Mouse (Mus musculus): ENCODE results near the gene Osbpl10. TPM values are rescaled to one million over a fixed set of nuclear protein-coding genes. Genes with fewer than 3 reads are reported as not detected.

Gene Osbpl10
- polyA plus RNA-seq, 1 experiment from 2014 or later, result 1.4 TPM

DNA sequence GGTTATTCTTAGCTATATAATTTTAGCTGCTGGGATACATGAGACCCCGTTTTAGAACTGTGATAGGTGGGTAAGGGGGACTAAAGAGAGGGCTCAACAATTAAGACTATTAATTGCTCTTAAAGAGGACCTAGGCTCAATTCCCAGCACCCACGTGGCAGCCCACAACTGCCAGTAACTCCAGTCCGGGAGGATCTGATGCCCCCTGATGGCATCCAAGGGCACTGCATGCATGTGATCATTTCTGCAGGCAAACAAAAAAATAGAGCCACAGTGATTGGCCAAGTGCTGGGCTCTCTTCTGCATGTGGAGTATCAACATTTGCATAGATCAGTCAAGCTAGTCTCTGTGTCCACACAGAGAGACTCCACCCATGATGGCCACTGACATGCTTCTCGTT lies 96.8 kb downstream of the Osbpl10 start:
- Histone ChIP-seq H3K4me2 (ENCODE audit: low read depth, low read length) (no peak overlapping the region), H3K9ac (ENCODE audit: low read depth, low read length) (no peak overlapping the region), H3K4me1 (ENCODE audit: control insufficient read depth, insufficient read depth, low read length) (no peaks in the 10 kb centered on the region), H3K4me3 (ENCODE audit: low read length) (no peak overlapping the region), H3K27ac (ENCODE audit: low read length) (no peak overlapping the region), H3K9me3 (ENCODE audit: control insufficient read depth, low read length) (peaks cover 4% of the 10 kb centered on the region; the same call in 1 of the 2 replicates), H3K27me3 (replicated peaks; ENCODE audit: control insufficient read depth, insufficient read depth, low read length) (no peaks in the 10 kb centered on the region), H3K36me3 (ENCODE audit: control insufficient read depth, insufficient read depth, low read length) (no peaks in the 10 kb centered on the region)
- 90% methylated on average over 4 of the region's 4 CpGs for WGBS
- no peak for ATAC-seq

DNA sequence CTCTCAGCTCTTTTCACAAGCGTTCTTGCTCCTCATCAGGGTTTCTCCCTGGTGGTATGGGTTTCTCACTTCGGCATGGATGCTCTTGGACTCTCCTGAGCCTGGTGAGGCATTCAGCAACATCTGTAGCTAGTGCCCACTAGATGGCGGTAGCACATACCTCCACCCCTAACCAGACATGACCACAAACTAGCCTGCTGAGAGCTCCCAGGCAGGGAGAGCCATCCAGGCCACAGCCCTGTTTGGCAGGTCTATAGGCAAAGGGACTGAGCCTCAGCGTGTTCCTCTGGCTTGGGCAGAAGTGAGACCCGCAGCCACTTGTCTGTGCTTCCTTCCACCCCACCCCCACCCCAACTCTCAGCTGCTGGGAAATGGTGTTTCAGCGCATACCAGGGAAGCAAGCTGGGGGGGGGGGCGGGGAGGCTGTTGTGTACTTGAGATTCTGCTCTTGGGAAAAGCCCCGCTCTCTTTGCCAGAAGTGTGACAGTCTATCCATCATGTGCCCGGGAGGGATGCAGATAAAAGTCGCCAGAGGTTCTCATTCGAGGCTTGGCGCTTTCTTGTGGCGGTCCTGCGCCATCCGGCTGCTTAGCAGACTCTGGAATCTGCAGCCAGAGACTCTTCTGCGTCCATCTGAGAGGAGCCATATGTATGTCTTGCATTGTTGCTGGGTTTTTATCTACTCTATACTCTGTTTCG lies 110.1 kb downstream of the Osbpl10 start:
- peak overlapping the region; percentile 29; the same call in 1 of the 2 replicates for H3K27ac ChIP-seq (ENCODE audit: low read length)
- no peak overlapping the region for H3K9ac ChIP-seq (ENCODE audit: low read depth, low read length)
- no peaks in the 10 kb centered on the region for H3K36me3 ChIP-seq (ENCODE audit: control insufficient read depth, insufficient read depth, low read length)
- peaks cover 7% of the 10 kb centered on the region for H3K4me1 ChIP-seq (ENCODE audit: control insufficient read depth, insufficient read depth, low read length)
- peak; percentile 90 for ATAC-seq
- WGBS, result 30% methylated on average over 17 of the region's 17 CpGs
- no peak overlapping the region for H3K4me3 ChIP-seq (ENCODE audit: low read length)
- H3K9me3 ChIP-seq (ENCODE audit: control insufficient read depth, low read length), result no peaks in the 10 kb centered on the region
- H3K27me3 ChIP-seq (replicated peaks; ENCODE audit: control insufficient read depth, insufficient read depth, low read length), result no peaks in the 10 kb centered on the region
- H3K4me2 ChIP-seq (ENCODE audit: low read depth, low read length), result peak overlapping the region; percentile 19; the same call in 1 of the 2 replicates

DNA sequence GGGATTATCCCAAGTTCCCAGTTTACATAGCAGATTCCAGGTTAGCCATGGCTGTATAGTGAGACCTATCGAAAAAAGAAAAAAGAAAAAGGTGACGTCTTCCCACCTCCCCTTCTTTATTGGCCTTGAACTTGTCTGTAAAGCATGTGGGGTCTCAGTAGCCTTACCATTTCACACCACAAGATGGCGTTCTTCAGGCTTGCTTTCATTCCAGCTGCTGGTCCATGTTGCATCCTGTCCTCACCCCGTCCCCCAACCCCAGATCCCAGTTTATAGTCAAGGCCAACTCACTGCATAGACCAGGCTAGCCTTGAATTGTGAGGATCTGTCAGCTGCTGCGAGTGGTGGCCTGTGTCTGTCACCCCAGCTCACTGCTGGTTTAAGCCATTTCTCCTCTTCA lies 111.3 kb downstream of the Osbpl10 start:
- no peak overlapping the region for H3K4me2 ChIP-seq (ENCODE audit: low read depth, low read length)
- no peaks in the 10 kb centered on the region for H3K9me3 ChIP-seq (ENCODE audit: control insufficient read depth, low read length)
- no peak overlapping the region for H3K27ac ChIP-seq (ENCODE audit: low read length)
- peaks cover 7% of the 10 kb centered on the region for H3K4me1 ChIP-seq (ENCODE audit: control insufficient read depth, insufficient read depth, low read length)
- no peak overlapping the region for H3K4me3 ChIP-seq (ENCODE audit: low read length)
- H3K27me3 ChIP-seq (replicated peaks; ENCODE audit: control insufficient read depth, insufficient read depth, low read length), result no peaks in the 10 kb centered on the region
- no peak for ATAC-seq
- WGBS, result 79% methylated on average over 5 of the region's 5 CpGs
- H3K9ac ChIP-seq (ENCODE audit: low read depth, low read length), result no peak overlapping the region
- H3K36me3 ChIP-seq (ENCODE audit: control insufficient read depth, insufficient read depth, low read length), result no peaks in the 10 kb centered on the region

DNA sequence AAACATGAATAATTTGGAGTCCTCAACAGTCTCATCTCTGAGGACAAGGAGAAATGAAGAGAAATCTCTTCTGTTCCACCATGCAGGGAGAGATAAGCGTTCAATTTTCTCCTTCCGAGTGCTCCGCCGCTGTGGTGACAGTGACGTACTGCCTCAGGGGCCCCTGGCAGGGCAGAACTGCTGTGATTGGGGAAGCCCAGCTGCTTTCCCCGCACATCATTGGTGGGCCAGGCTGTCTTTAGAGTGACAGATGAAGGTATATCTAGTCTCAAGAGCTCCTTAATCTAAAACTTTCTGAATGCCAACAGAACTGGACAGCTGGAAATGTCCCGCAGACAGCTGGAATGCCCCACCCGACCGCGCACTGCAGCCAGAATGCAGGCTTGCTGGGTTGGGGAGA lies 118.1 kb downstream of the Osbpl10 start:
- Histone ChIP-seq H3K4me2 (ENCODE audit: low read depth, low read length) (no peak overlapping the region), H3K4me1 (ENCODE audit: control insufficient read depth, insufficient read depth, low read length) (no peaks in the 10 kb centered on the region), H3K27ac (ENCODE audit: low read length) (no peak overlapping the region), H3K9ac (ENCODE audit: low read depth, low read length) (no peak overlapping the region), H3K4me3 (ENCODE audit: low read length) (no peak overlapping the region), H3K9me3 (ENCODE audit: control insufficient read depth, low read length) (no peaks in the 10 kb centered on the region), H3K36me3 (ENCODE audit: control insufficient read depth, insufficient read depth, low read length) (no peaks in the 10 kb centered on the region), H3K27me3 (replicated peaks; ENCODE audit: control insufficient read depth, insufficient read depth, low read length) (no peaks in the 10 kb centered on the region)
- peak; percentile 38; the same call in 1 of the 2 replicates for ATAC-seq
- 31% methylated on average over 10 of the region's 10 CpGs for WGBS

DNA sequence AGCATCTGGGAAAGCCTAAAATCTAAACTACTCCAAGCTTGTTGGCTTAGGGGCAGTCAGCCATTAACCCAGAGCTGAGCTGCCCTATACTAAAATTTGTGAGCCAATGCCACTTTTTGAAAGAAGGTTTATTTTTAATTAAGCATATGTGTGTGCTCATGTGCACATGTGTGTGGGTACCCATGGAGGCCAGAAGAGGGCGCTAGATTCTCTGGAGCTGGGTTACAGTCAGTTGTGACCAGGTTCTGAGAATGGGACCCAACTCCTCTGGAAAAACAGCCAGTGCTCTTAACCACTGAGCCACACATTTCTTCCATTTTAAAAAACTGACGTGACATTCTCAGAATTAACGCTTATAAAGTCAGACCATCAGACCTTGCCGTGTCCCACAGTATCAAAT lies 119.0 kb downstream of the Osbpl10 start:
- H3K9ac ChIP-seq (ENCODE audit: low read depth, low read length), result no peak overlapping the region
- H3K4me2 ChIP-seq (ENCODE audit: low read depth, low read length), result no peak overlapping the region
- no peaks in the 10 kb centered on the region for H3K9me3 ChIP-seq (ENCODE audit: control insufficient read depth, low read length)
- H3K4me1 ChIP-seq (ENCODE audit: control insufficient read depth, insufficient read depth, low read length), result no peaks in the 10 kb centered on the region
- ATAC-seq, result no peak
- no peaks in the 10 kb centered on the region for H3K27me3 ChIP-seq (replicated peaks; ENCODE audit: control insufficient read depth, insufficient read depth, low read length)
- 87% methylated on average over 4 of the region's 4 CpGs for WGBS
- H3K27ac ChIP-seq (ENCODE audit: low read length), result no peak overlapping the region
- no peak overlapping the region for H3K4me3 ChIP-seq (ENCODE audit: low read length)
- no peaks in the 10 kb centered on the region for H3K36me3 ChIP-seq (ENCODE audit: control insufficient read depth, insufficient read depth, low read length)

DNA sequence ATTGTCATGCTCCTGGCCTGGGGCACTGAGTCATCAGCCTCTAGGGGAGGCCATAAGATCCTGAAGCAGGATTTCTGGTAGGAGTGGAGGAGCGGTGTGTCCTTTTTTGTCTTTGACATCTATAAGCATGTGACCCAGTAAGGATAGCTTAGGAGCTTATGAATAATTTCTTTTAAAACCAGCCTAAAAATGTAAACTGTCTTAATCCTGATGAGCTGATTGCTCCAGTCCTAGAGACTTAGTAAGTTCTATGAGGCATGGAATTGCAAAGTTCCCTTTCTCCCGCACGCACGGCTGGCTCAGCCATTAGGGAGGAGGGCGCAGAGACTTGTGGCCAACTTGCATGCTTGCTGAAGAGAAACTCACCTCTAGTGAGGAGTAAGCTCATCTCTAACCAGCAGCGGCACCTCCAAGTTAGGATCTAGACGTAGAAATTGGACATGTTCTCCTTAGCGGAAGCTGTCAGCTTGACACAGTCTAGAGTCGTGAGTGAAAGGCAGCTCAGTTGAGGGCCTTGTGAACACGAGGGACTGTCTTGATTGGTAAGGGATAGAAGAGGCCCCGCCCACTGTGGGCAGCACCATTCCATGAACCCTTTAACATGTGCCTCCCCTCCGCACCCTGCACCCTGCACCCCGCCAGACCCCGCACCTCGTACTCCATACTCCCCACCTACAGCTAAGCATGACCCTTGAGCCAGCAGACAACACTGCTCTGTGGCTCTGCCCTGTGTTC lies 122.0 kb downstream of the Osbpl10 start:
- Histone ChIP-seq H3K36me3 (ENCODE audit: control insufficient read depth, insufficient read depth, low read length) (no peaks in the 10 kb centered on the region), H3K9me3 (ENCODE audit: control insufficient read depth, low read length) (no peaks in the 10 kb centered on the region), H3K4me3 (ENCODE audit: low read length) (no peak overlapping the region), H3K27me3 (replicated peaks; ENCODE audit: control insufficient read depth, insufficient read depth, low read length) (no peaks in the 10 kb centered on the region), H3K9ac (ENCODE audit: low read depth, low read length) (no peak overlapping the region), H3K27ac (ENCODE audit: low read length) (no peak overlapping the region), H3K4me1 (ENCODE audit: control insufficient read depth, insufficient read depth, low read length) (no peaks in the 10 kb centered on the region), H3K4me2 (ENCODE audit: low read depth, low read length) (no peak overlapping the region)
- WGBS, result 86% methylated on average over 15 of the region's 15 CpGs
- no peak for ATAC-seq

DNA sequence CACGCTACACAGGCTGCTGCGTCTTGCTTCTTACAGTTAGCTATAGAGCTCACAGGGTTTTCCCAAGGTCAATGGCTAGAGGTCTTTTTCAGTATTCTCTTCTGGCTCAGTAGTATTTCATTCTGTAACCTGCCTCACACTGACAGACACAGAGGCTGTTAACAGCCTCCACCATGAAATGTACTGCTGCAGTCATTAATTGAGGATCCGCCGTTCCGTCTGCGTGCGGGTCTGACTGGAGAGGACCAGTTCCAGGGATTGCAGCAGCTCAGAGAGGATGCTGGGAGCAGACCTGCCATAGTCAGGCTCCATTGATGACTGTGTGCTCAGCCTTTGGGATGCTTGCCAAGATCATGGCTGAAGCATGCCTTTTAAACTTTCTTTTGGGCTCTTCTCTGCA lies 129.1 kb downstream of the Osbpl10 start:
- H3K27ac ChIP-seq (ENCODE audit: low read length), result no peak overlapping the region
- no peak for ATAC-seq

DNA sequence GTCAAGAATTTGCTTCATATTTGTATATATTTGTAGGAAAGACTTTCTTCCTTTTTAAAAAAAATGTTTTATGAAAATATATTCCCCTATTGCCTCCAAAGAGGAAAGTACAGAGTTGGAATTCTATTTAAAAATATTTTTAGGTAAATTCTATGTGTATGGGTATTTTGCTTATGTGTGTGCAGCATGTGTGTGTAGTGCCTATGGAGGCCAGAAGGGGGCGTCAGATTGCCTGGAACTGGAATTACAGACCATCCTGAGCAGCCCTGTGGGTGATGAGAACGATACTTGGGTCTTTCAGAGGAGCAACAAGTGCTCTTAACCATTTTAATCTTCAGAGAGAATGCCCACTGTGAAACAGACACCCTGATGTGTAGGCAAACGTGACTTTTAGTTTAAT lies 132.3 kb downstream of the Osbpl10 start:
- Histone ChIP-seq H3K9ac (ENCODE audit: low read depth, low read length) (no peak overlapping the region), H3K4me2 (ENCODE audit: low read depth, low read length) (no peak overlapping the region), H3K9me3 (ENCODE audit: control insufficient read depth, low read length) (no peaks in the 10 kb centered on the region), H3K36me3 (ENCODE audit: control insufficient read depth, insufficient read depth, low read length) (no peaks in the 10 kb centered on the region), H3K4me1 (ENCODE audit: control insufficient read depth, insufficient read depth, low read length) (no peaks in the 10 kb centered on the region), H3K27me3 (replicated peaks; ENCODE audit: control insufficient read depth, insufficient read depth, low read length) (no peaks in the 10 kb centered on the region), H3K27ac (ENCODE audit: low read length) (no peak overlapping the region), H3K4me3 (ENCODE audit: low read length) (no peak overlapping the region)
- ATAC-seq, result no peak
- 63% methylated on average over 3 of the region's 3 CpGs for WGBS

More for the DNA sequence above, 129.1 kb downstream of the Osbpl10 start:
- Histone ChIP-seq H3K4me3 (ENCODE audit: low read length) (no peak overlapping the region), H3K4me1 (ENCODE audit: control insufficient read depth, insufficient read depth, low read length) (no peaks in the 10 kb centered on the region), H3K4me2 (ENCODE audit: low read depth, low read length) (no peak overlapping the region), H3K9ac (ENCODE audit: low read depth, low read length) (no peak overlapping the region), H3K36me3 (ENCODE audit: control insufficient read depth, insufficient read depth, low read length) (no peaks in the 10 kb centered on the region), H3K9me3 (ENCODE audit: control insufficient read depth, low read length) (no peaks in the 10 kb centered on the region), H3K27me3 (replicated peaks; ENCODE audit: control insufficient read depth, insufficient read depth, low read length) (no peaks in the 10 kb centered on the region)
- 70% methylated on average over 7 of the region's 7 CpGs for whole genome bisulfite sequencing

DNA sequence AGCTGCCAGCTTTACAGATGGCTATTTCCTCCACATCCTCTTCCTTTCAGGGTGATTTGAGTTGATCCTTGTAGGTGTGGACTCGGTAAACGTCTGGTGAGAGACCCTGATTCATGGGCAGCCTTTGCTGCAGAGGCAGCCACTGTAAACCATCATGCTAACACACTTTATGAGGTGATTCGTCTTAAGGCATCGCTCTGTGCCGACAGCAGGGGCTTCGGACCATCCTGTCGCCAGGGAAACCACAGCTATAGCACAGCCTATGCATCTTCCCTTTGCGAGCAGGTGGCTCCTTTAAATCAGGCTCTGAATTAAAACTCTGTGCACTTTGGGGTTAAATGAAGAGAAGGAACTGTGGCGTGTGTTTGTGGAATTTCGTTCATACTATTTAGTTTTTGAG lies 138.9 kb downstream of the Osbpl10 start:
- Histone ChIP-seq H3K36me3 (ENCODE audit: control insufficient read depth, insufficient read depth, low read length) (no peaks in the 10 kb centered on the region), H3K27me3 (replicated peaks; ENCODE audit: control insufficient read depth, insufficient read depth, low read length) (no peaks in the 10 kb centered on the region), H3K9me3 (ENCODE audit: control insufficient read depth, low read length) (no peaks in the 10 kb centered on the region), H3K4me1 (ENCODE audit: control insufficient read depth, insufficient read depth, low read length) (peaks cover 11% of the 10 kb centered on the region; the same call in 1 of the 2 replicates), H3K4me3 (ENCODE audit: low read length) (no peak overlapping the region), H3K27ac (ENCODE audit: low read length) (no peak overlapping the region), H3K9ac (ENCODE audit: low read depth, low read length) (no peak overlapping the region), H3K4me2 (ENCODE audit: low read depth, low read length) (no peak overlapping the region)
- WGBS, result 43% methylated on average over 10 of the region's 10 CpGs
- no peak for ATAC-seq
